Mouse (Mus musculus) kidney, embryonic 16.5 days (tissue): ENCODE data around the gene Sp2. TPM values are rescaled to one million over a fixed set of nuclear protein-coding genes. Genes with fewer than 3 reads are reported as not detected.

Experiments used
- ATAC-seq: fragments of 200-750 bp; cut with Nextera tagmentation; 2 replicates; pipeline ENCODE4 v1.8.0; 2017; ENCODE audit warnings: moderate TSS enrichment; ENCODE audit not compliant: low FRiP score, low TSS enrichment
- H3K27ac ChIP-seq: fragments of 300-500 bp; sonication (generic); 2 replicates; pipeline ENCODE4 v1.5.1; 2014; ENCODE audit warnings: low read length
- H3K27me3 ChIP-seq: fragments of 300-500 bp; sonication (generic); 2 replicates; pipeline ENCODE4 v1.6.1; 2014; ENCODE audit warnings: low read length, control low read depth, mixed read lengths; ENCODE audit not compliant: insufficient read depth
- H3K36me3 ChIP-seq: fragments of 300-500 bp; sonication (generic); 2 replicates; pipeline ENCODE4 v1.6.1; 2014; ENCODE audit warnings: low read length, control low read depth, mixed read lengths; ENCODE audit not compliant: insufficient read depth
- H3K4me1 ChIP-seq: fragments of 300-500 bp; sonication (generic); 2 replicates; pipeline ENCODE4 v1.6.1; 2014; ENCODE audit warnings: low read length, control low read depth, mixed read lengths; ENCODE audit not compliant: insufficient read depth
- H3K4me2 ChIP-seq: fragments of 300-500 bp; sonication (generic); replicated peaks from 2 replicates; pipeline ENCODE4 v1.6.1; 2014; ENCODE audit warnings: low read depth, low read length
- H3K4me3 ChIP-seq: fragments of 300-500 bp; sonication (generic); 2 replicates; pipeline ENCODE4 v1.5.1; 2014; ENCODE audit warnings: mild to moderate bottlenecking, low read length
- H3K9ac ChIP-seq: fragments of 300-500 bp; sonication (generic); replicated peaks from 2 replicates; pipeline ENCODE4 v1.6.1; 2014; ENCODE audit warnings: low read length
- H3K9me3 ChIP-seq: fragments of 300-500 bp; sonication (generic); 2 replicates; pipeline ENCODE4 v1.6.1; 2016; ENCODE audit warnings: low read length, control low read depth
- WGBS: fragments of 180-500 bp; shearing (Covaris S2); extraction: QIAGEN DNeasy Blood & Tissue Kit; methylation state at CpG from one replicate; pipeline ENCODE4 v1.1.7; 2014; 5-methylcytosine and 5-hydroxymethylcytosine counted together
- polyA plus RNA-seq: library from polyadenylated mRNA; unstranded; fragments of >200 nt; fragmentation: Nextera tagmentation; extraction: Ambion mirVana; gene quantifications from 2 replicates; pipeline ENCODE4 v1.2.1, GENCODE M21; 2015

Sp2 gene
- polyA plus RNA-seq, 1 experiment from 2014 or later = 21.2 TPM

DNA sequence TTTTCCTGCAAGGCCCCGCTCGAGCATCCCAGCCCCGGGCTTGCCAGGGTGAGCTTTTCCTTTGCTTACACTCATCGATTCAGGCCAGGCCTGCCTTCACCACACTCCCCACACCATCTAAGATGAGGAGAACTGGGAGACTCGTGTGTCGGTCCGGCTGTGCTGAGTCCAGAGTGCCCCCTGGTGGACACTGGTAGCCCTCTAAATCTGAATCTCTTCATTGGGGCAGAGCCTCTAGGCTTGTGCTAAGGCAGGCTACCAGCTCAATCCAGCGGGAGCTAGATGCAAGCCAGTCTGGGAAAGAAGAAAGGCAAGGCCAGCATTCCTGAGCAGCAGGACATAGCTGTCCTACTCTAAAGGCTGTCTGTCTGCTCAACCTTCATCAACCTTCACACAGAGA, 19.2 kb downstream of the Sp2 start:
- WGBS = 15% methylated on average over 8 of the region's 8 CpGs
- no peaks in the 10 kb centered on the region for H3K9me3 ChIP-seq
- H3K27ac ChIP-seq = no peak overlapping the region
- H3K36me3 ChIP-seq = peaks cover 31% of the 10 kb centered on the region
- no peak overlapping the region for H3K4me2 ChIP-seq
- H3K9ac ChIP-seq = no peak overlapping the region
- H3K4me1 ChIP-seq = peaks cover 17% of the 10 kb centered on the region
- peak; percentile 85 for ATAC-seq
- H3K27me3 ChIP-seq = no peaks in the 10 kb centered on the region
- H3K4me3 ChIP-seq = no peak overlapping the region

- ATAC-seq = no peak
- Histone ChIP-seq H3K4me1 (no peaks in the 10 kb centered on the region), H3K4me3 (no peak overlapping the region), H3K4me2 (no peak overlapping the region), H3K9ac (no peak overlapping the region), H3K27ac (no peak overlapping the region), H3K36me3 (peaks cover 69% of the 10 kb centered on the region), H3K27me3 (no peaks in the 10 kb centered on the region), H3K9me3 (no peaks in the 10 kb centered on the region)
- WGBS = 93% methylated on average over 10 of the region's 10 CpGs
Observed at GRCm38 (mm10) chr11:96957061-96957805, 25.5 kb downstream of the Sp2 start.

DNA sequence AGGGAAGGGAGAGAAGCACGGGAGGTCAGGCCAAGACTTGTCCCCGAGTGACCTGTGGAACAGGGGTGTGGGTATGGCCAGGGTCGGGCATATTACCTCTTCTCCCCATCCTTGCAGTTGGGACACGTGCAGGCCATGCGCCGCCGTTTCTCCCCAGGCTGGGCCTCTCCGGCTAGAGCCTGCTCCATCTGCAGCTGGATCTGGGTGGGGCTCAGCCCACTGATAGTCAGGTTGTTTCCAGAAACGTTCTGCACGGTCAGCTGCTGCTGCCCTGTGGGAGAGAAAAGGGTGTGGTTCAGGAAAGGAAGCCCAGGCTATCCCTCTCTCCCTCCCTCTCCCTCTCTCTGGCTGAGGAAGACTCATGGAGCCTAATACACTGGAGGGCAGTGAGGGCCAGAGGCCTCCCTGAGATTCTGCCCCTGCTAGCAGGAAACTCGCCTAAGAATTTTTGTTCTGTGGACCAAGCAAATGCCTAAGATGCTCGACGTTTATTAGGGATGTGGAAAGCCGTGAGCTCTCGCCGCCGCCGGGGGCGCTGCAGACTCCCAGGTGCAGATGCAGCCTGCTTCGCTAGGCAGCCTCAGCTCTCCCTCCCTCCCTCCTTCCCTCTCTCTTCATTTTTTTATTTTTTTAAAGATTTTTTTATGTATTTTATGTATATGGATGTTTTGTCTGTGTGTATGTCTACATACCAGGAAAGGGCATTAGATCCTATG, 26.6 kb downstream of the Sp2 start:
- WGBS = 62% methylated on average over 20 of the region's 20 CpGs
- H3K9me3 ChIP-seq = no peaks in the 10 kb centered on the region
- H3K36me3 ChIP-seq = peaks cover 71% of the 10 kb centered on the region
- no peaks in the 10 kb centered on the region for H3K27me3 ChIP-seq
- H3K9ac ChIP-seq = no peak overlapping the region
- ATAC-seq = 0 out of 2 replicates have a peak, but pooled peaks have one; percentile 33
- H3K27ac ChIP-seq = no peak overlapping the region
- H3K4me2 ChIP-seq = no peak overlapping the region
- H3K4me3 ChIP-seq = no peak overlapping the region
- H3K4me1 ChIP-seq = no peaks in the 10 kb centered on the region

DNA sequence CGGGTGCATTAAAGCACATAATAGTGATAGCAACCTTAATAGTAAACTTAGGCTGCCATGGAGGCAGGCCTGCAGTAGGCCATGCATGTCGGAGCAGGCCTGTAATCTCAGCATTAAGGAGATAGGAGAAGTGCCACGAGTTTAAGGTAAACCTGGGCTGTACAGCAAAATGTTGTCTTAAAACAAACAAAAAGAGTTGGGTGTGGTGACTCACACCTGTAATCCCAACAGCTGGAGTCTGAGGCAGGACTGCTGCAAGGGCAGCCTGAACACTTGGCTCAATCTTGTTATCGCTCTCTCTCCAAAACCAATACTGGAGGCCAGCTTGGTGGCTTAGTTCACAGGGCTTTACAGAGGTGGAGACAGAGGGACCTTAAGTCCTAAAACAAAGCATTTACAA, 27.7 kb downstream of the Sp2 start:
- Histone ChIP-seq H3K4me2 (no peak overlapping the region), H3K27ac (no peak overlapping the region), H3K4me1 (no peaks in the 10 kb centered on the region), H3K36me3 (peaks cover 70% of the 10 kb centered on the region), H3K4me3 (no peak overlapping the region), H3K27me3 (no peaks in the 10 kb centered on the region), H3K9ac (no peak overlapping the region), H3K9me3 (no peaks in the 10 kb centered on the region)
- 93% methylated on average over 4 of the region's 4 CpGs for WGBS
- no peak for ATAC-seq

DNA sequence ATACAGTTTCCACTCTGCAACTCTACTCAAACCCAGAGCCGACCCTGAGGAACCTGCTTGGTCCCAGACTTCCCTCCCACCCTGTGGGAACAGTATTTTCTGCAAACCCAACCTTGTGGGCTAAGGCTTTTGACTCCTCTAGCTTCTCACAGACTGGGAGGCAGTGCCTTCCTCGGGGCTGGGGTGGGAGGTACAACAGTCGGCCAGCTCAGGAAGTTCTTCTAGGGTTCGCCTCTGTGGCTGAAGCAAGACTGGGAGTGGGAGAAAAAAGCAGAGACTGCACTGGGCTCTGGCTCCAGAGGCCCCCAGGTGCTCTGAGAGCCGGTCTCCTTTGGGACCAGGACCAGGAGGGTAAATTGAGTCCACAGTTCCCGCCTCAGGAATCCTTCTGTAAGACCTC, 29.9 kb downstream of the Sp2 start:
- Histone ChIP-seq H3K27ac (no peak overlapping the region), H3K27me3 (no peaks in the 10 kb centered on the region), H3K4me3 (no peak overlapping the region), H3K4me2 (no peak overlapping the region), H3K9ac (no peak overlapping the region), H3K36me3 (peaks cover 65% of the 10 kb centered on the region), H3K4me1 (no peaks in the 10 kb centered on the region), H3K9me3 (no peaks in the 10 kb centered on the region)
- WGBS = 74% methylated on average over 6 of the region's 6 CpGs
- ATAC-seq = no peak

DNA sequence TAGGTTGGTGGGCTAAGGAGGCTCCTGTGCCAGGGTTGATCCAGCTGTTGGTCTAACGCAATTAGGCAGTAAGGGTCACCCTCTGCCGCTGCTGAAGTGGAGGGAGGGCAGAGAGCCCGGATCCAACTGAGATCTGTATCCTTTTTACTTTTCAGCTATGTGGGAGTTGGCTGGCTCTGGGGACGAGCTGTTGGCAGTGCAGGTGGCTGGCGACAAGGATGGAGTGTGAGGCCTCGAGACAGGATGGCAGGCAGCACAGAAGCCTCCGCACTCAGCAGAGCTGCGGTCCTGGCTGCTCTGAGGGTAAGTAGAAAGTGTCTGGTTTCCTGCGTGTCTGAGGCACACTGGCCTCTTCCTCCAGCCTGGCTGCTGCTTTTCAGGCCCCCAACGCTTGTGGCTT, 30.3 kb downstream of the Sp2 start:
- Histone ChIP-seq H3K4me1 (no peaks in the 10 kb centered on the region), H3K27me3 (no peaks in the 10 kb centered on the region), H3K4me3 (no peak overlapping the region), H3K27ac (0 out of 2 replicates have a peak overlapping the region, but pooled peaks have one; percentile 18), H3K4me2 (no peak overlapping the region), H3K36me3 (peaks cover 65% of the 10 kb centered on the region), H3K9me3 (no peaks in the 10 kb centered on the region), H3K9ac (no peak overlapping the region)
- 72% methylated on average over 10 of the region's 10 CpGs for WGBS
- ATAC-seq = no peak

DNA sequence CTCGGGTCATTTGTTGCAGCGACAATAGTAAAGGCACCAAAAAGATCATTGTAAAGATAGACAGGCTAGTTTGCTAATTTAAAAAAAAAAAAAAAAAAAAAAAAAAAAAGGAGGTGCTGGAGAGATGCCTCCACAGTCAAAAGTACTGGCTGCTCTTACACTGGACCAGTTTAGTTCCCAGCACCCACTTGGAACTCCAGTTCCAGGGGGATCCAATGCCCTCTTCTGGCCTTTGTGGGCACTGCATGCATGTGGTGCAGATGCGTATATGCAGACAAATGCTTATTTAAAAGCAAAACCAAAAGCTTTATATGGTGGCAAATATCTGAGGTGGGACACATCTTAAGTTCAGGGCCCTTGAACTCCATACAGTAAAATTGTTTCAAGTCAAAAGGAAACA, 32.0 kb downstream of the Sp2 start:
- ATAC-seq = no peak
- WGBS = 95% methylated on average over 3 of the region's 3 CpGs
- Histone ChIP-seq H3K36me3 (peaks cover 49% of the 10 kb centered on the region), H3K9me3 (no peaks in the 10 kb centered on the region), H3K9ac (no peak overlapping the region), H3K27ac (no peak overlapping the region), H3K27me3 (no peaks in the 10 kb centered on the region), H3K4me2 (no peak overlapping the region), H3K4me1 (no peaks in the 10 kb centered on the region), H3K4me3 (no peak overlapping the region)

- WGBS = 89% methylated on average over 4 of the region's 4 CpGs
- H3K4me3 ChIP-seq = no peak overlapping the region
- H3K4me2 ChIP-seq = no peak overlapping the region
- H3K9me3 ChIP-seq = no peaks in the 10 kb centered on the region
- H3K27ac ChIP-seq = no peak overlapping the region
- no peak overlapping the region for H3K9ac ChIP-seq
- H3K4me1 ChIP-seq = peaks cover 9% of the 10 kb centered on the region
- H3K36me3 ChIP-seq = peaks cover 27% of the 10 kb centered on the region
- no peak for ATAC-seq
- H3K27me3 ChIP-seq = no peaks in the 10 kb centered on the region
Observed at GRCm38 (mm10) chr11:96947849-96948248, 34.9 kb downstream of the Sp2 start.

- no peak for ATAC-seq
- Histone ChIP-seq H3K27ac (no peak overlapping the region), H3K9ac (no peak overlapping the region), H3K36me3 (peaks cover 14% of the 10 kb centered on the region), H3K4me2 (no peak overlapping the region), H3K27me3 (no peaks in the 10 kb centered on the region), H3K4me1 (peaks cover 9% of the 10 kb centered on the region), H3K9me3 (no peaks in the 10 kb centered on the region), H3K4me3 (no peak overlapping the region)
- WGBS = 87% methylated on average over 9 of the region's 9 CpGs
Observed at GRCm38 (mm10) chr11:96946498-96946897, 36.3 kb downstream of the Sp2 start.
